Mouse (Mus musculus): ENCODE measurements around the gene Rbm10. TPM values are rescaled to one million over a fixed set of nuclear protein-coding genes. Genes with fewer than 3 reads are reported as not detected.

Gene Rbm10
- total and polyA plus RNA-seq, 3 experiments: 154 to 183 TPM; not detected in 1

GRCm38 (mm10) chrX:20695842-20696241, 78.5 kb downstream of the Rbm10 start:
- Histone ChIP-seq H3K27ac (ENCODE audit: control insufficient read depth, low read depth, low read length) (no peak overlapping the region), H3K27me3 (ENCODE audit: control insufficient read depth in 1 of 2, insufficient read depth in 2 of 2, low read length in 2 of 2) (no peaks in the 10 kb centered on the region), H3K9ac (ENCODE audit: control insufficient read depth, low read depth, low read length, poor library complexity, severe bottlenecking) (no peak overlapping the region), H3K79me2 (ENCODE audit: control insufficient read depth, insufficient read depth, low read length, poor library complexity) (peaks cover 3% of the 10 kb centered on the region), H3K9me3 (replicated peaks; ENCODE audit: insufficient read depth, low read length) (no peaks in the 10 kb centered on the region), H3K4me1 (ENCODE audit: control insufficient read depth in 1 of 2, insufficient read depth in 2 of 2, low read length in 2 of 2) (peaks cover 0 to 3% of the 10 kb centered on the region in 2 experiments; a peak in 2 of 4 replicates), H3K36me3 (ENCODE audit: control insufficient read depth in 1 of 2, insufficient read depth in 2 of 2, low read length in 2 of 2) (peaks cover 6 to 18% of the 10 kb centered on the region in 2 experiments), H3K4me3 (ENCODE audit: control insufficient read depth in 1 of 2, insufficient read depth in 1 of 2, low read depth in 2 of 2, low read length in 2 of 2) (no peak overlapping the region)
- no peak for TF ChIP-seq EP300 (IDR thresholded peaks at IDR 0.05; ENCODE audit: low read depth in 1 of 2, low read length in 2 of 2)
- TF ChIP-seq MAFK (IDR thresholded peaks at IDR 0.05; ENCODE audit: borderline replicate concordance, low read depth, low read length): no peak
- TF ChIP-seq GABPA (IDR thresholded peaks at IDR 0.05; ENCODE audit: low read depth, low read length): no peak
- no peak for TF ChIP-seq MXI1 (IDR thresholded peaks at IDR 0.05; ENCODE audit: low read depth, low read length)
- no peak for TF ChIP-seq MAZ (IDR thresholded peaks at IDR 0.05; ENCODE audit: low read depth, low read length)
- no peak for TF ChIP-seq E2F4 (IDR thresholded peaks at IDR 0.05; ENCODE audit: borderline replicate concordance, low read depth, low read length)
- TF ChIP-seq ZMIZ1 (IDR thresholded peaks at IDR 0.05; ENCODE audit: low read depth, low read length): no peak
- no peak for TF ChIP-seq SIN3A (IDR thresholded peaks at IDR 0.05; ENCODE audit: low read length)
- TF ChIP-seq NELFE (IDR thresholded peaks at IDR 0.05; ENCODE audit: low read depth, low read length): no peak
- TF ChIP-seq TCF12 (IDR thresholded peaks at IDR 0.05; ENCODE audit: low read depth, low read length): no peak
- DNase-seq (ENCODE audit: low read depth, low spot score): no peak

Other genes with a start within 250 kb of the Rbm10 start
- gene Jade3, start 191.8 kb upstream of the Rbm10 start, total RNA-seq (2012; rRNA removed): 22.7 and 24.2 TPM in 2 replicates
- 10 to 100 TPM in 1 of 2 experiments, not detected in 1; 19.7 TPM for gene Jade3, start 191.8 kb upstream of the Rbm10 start, polyA plus RNA-seq (2012; ENCODE audit: insufficient read depth in 1 of 2, insufficient read length in 2 of 2, low read depth in 1 of 2, low replicate concordance in 2 of 2, missing spikeins in 1 of 2)
- gene Rgn, start 67.7 kb upstream of the Rbm10 start, total RNA-seq (2012; rRNA removed): not detected in 2 replicates
- gene Rgn, start 67.7 kb upstream of the Rbm10 start, polyA plus RNA-seq (2012; ENCODE audit: insufficient read depth in 1 of 2, insufficient read length in 2 of 2, low read depth in 1 of 2, low replicate concordance in 2 of 2, missing spikeins in 1 of 2): not detected
- gene Ndufb11, start 116 bp downstream of the Rbm10 start, total RNA-seq (2012; rRNA removed): 252 and 262 TPM in 2 replicates
- 100 to 1,000 TPM in 1 of 2 experiments, not detected in 1; 357 TPM for gene Ndufb11, start 116 bp downstream of the Rbm10 start, polyA plus RNA-seq (2012; ENCODE audit: insufficient read depth in 1 of 2, insufficient read length in 2 of 2, low read depth in 1 of 2, low replicate concordance in 2 of 2, missing spikeins in 1 of 2)
- 269 and 295 TPM in 2 replicates for gene Uba1, start 40.8 kb downstream of the Rbm10 start, total RNA-seq (2012; rRNA removed)
- 100 to 1,000 TPM; 530 to 704 TPM for gene Uba1, start 40.8 kb downstream of the Rbm10 start, polyA plus RNA-seq (2012; ENCODE audit: insufficient read depth in 1 of 2, insufficient read length in 2 of 2, low read depth in 1 of 2, low replicate concordance in 2 of 2, missing spikeins in 1 of 2)
- 31.9 and 36.6 TPM in 2 replicates for gene Cdk16, start 70.5 kb downstream of the Rbm10 start, total RNA-seq (2012; rRNA removed)
- 100 to 1,000 TPM in 1 of 2 experiments, not detected in 1; 136 TPM for gene Cdk16, start 70.5 kb downstream of the Rbm10 start, polyA plus RNA-seq (2012; ENCODE audit: insufficient read depth in 1 of 2, insufficient read length in 2 of 2, low read depth in 1 of 2, low replicate concordance in 2 of 2, missing spikeins in 1 of 2)
- 13.8 and 17.8 TPM in 2 replicates for gene Usp11, start 86.4 kb downstream of the Rbm10 start, total RNA-seq (2012; rRNA removed)
- gene Usp11, start 86.4 kb downstream of the Rbm10 start, polyA plus RNA-seq (2012; ENCODE audit: insufficient read depth in 1 of 2, insufficient read length in 2 of 2, low read depth in 1 of 2, low replicate concordance in 2 of 2, missing spikeins in 1 of 2): 10 to 100 TPM in 1 of 2 experiments, not detected in 1; 34.4 TPM
- gene Araf, start 180.3 kb downstream of the Rbm10 start, total RNA-seq (2012; rRNA removed): 98.2 and 115 TPM in 2 replicates
- gene Araf, start 180.3 kb downstream of the Rbm10 start, polyA plus RNA-seq (2012; ENCODE audit: insufficient read depth in 1 of 2, insufficient read length in 2 of 2, low read depth in 1 of 2, low replicate concordance in 2 of 2, missing spikeins in 1 of 2): 100 to 1,000 TPM; 174 to 236 TPM

All from MEL (cell line).